Mouse (Mus musculus) stomach, adult 2 months (tissue): ENCODE results near the gene Tarsl2. TPM values are rescaled to one million over a fixed set of nuclear protein-coding genes. Genes with fewer than 3 reads are reported as not detected.

Experiments used
- polyA plus RNA-seq: library from polyadenylated mRNA; depleted of rRNA; stranded (reverse); fragments of >200 nt; gene quantifications from 2 replicates; pipeline ENCODE4 v1.2.3, GENCODE M21; 2012; rRNA removed

Gene Tarsl2
- 0.98 and 2.1 TPM in 2 replicates for polyA plus RNA-seq

DNA sequence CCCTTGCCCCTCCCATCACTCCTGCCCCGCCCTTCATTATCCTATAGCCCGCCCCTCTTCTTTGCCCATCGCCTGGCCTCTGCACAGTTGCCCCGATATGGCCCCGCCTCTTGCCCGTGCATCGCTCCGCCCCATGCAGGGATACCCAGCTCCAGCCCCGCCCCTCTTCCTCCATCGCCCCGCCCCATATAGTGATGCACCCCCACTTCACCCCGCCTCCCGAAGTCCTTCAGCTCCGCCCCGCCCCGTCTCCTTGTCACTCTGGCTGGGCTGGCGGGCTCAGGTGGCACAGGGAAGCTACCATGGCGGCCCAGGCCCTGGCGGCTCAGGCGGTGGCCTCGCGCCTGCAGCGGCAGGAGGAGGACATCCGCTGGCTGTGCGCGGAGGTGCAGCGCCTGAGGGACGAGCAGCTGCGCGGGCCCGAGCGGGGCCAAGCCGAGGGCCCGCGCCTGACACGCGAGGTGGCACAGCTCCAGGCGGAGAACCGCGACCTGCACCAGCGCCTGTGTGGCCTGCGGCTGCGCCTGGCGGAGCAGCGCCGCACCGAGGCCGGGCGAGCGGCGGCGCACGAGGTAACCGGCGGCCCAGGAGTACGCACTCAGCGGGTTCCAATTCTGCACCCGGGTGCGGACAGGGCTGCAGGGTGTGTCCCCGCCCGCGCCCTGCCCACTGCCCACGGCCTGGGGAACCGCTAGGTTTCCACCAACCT lies at the start of gene Tarsl2:
Gene Tarsl2, plus strand, starts transcription at position 256 of the 709 bp plus-strand sequence.

GRCm38 (mm10) chr7:65690869-65691268 lies 46.2 kb downstream of the Tarsl2 start, which contains the start of gene Tm2d3:
Gene Tm2d3 (plus strand): TSS chr7:65691169.

Other genes with a start within 250 kb of the Tarsl2 start
- gene Tjp1, start 117.1 kb upstream of the Tarsl2 start, polyA plus RNA-seq = 3.7 and 5.8 TPM in 2 replicates
- 48.4 and 63.2 TPM in 2 replicates for gene Tm2d3, start 46.3 kb downstream of the Tarsl2 start, polyA plus RNA-seq
- gene Pcsk6, start 216.8 kb downstream of the Tarsl2 start, polyA plus RNA-seq = 15.9 and 16.5 TPM in 2 replicates